Mouse (Mus musculus) testis, postnatal 14 days (tissue): ENCODE data around the gene Gm10220.
"Not testable (repeated sequence)": the region's sequence is repeated elsewhere in the genome, so short reads cannot be mapped to it uniquely, and the experiment has no call there.

Source experiments
- DNase-seq: peaks from one replicate; pipeline ENCODE4 v3.0.0; 2021; ENCODE audit warnings: low spot score

The Gm10220 gene

GRCm38 (mm10) chr5:26121321-26121720 is at the start of gene Gm10220:
Gene Gm10220 (minus strand): TSS chr5:26121421.
- DNase-seq: not testable (repeated sequence)

- DNase-seq: no peak
These were observed 48.6 kb upstream of the Gm10220 start for GRCm38 (mm10) chr5:26169855-26170254.

GRCm38 (mm10) chr5:26165791-26166165 is 44.6 kb upstream of the Gm10220 start:
- peak; percentile 25 for DNase-seq

- DNase-seq: peak; percentile 62
These were observed 44.0 kb upstream of the Gm10220 start for GRCm38 (mm10) chr5:26165036-26165790.

GRCm38 (mm10) chr5:26157396-26158170 is 36.4 kb upstream of the Gm10220 start:
- DNase-seq: no peak

- DNase-seq: no peak
These were observed 21.7 kb upstream of the Gm10220 start for GRCm38 (mm10) chr5:26142891-26143290.

- DNase-seq: not testable (repeated sequence)
These were observed 16.0 kb downstream of the Gm10220 start, which contains the start of gene 5031410I06Rik for GRCm38 (mm10) chr5:26105262-26105661. Gene 5031410I06Rik (minus strand): TSS chr5:26105362.

GRCm38 (mm10) chr5:26089191-26089590 is 32.0 kb downstream of the Gm10220 start, which contains the start of gene Gm10471:
Gene Gm10471 (minus strand): TSS chr5:26089291.
- not testable (repeated sequence) for DNase-seq

GRCm38 (mm10) chr5:26079023-26079422 is 42.2 kb downstream of the Gm10220 start:
- not testable (repeated sequence) for DNase-seq

- no peak for DNase-seq
These were observed 50.5 kb downstream of the Gm10220 start for GRCm38 (mm10) chr5:26070716-26071115.
